Mouse (Mus musculus) small intestine, adult 2 months (tissue): Measurements from ENCODE around the gene Spg21. TPM values are rescaled to one million over a fixed set of nuclear protein-coding genes. Genes with fewer than 3 reads are reported as not detected.
A peak's percentile ranks its signal among the peaks of the same experiment; 100 is the strongest.

ENCODE experiments used
- H3K27ac ChIP-seq: fragments of 200-500 bp; 2 replicates; pipeline ENCODE4 v1.5.1; 2012; ENCODE audit warnings: low read depth, low read length, control low read depth, inconsistent platforms; ENCODE audit not compliant: insufficient read depth
- H3K27me3 ChIP-seq: fragments of 200-500 bp; 2 replicates; pipeline ENCODE4 v1.6.1; 2012; ENCODE audit warnings: mild to moderate bottlenecking, moderate library complexity, low read length, inconsistent platforms; ENCODE audit not compliant: control insufficient read depth, insufficient read depth
- H3K36me3 ChIP-seq: fragments of 200-500 bp; 2 replicates; pipeline ENCODE4 v1.6.1; 2012; ENCODE audit warnings: mild to moderate bottlenecking, low read length, control low read depth, inconsistent platforms; ENCODE audit not compliant: control insufficient read depth, insufficient read depth
- H3K4me1 ChIP-seq: fragments of 200-500 bp; 2 replicates; pipeline ENCODE4 v1.6.1; 2012; ENCODE audit warnings: low read length, inconsistent platforms, mixed read lengths; ENCODE audit not compliant: control insufficient read depth, insufficient read depth, insufficient read length
- H3K4me3 ChIP-seq: fragments of 200-500 bp; 2 replicates; pipeline ENCODE4 v1.5.1; 2012; ENCODE audit warnings: low read depth, mild to moderate bottlenecking, control low read depth, inconsistent platforms, low read length, moderate library complexity
- CTCF ChIP-seq: fragments of 200-500 bp; IDR thresholded peaks from 2 replicates; pipeline ENCODE4 v1.5.1; 2012; ENCODE audit warnings: low read depth, mild to moderate bottlenecking, control low read depth, inconsistent platforms, low read length, moderate library complexity, mixed read lengths; ENCODE audit not compliant: insufficient replicate concordance, insufficient read length; ENCODE audit errors: extremely low read depth
- POLR2A ChIP-seq: fragments of 200-500 bp; IDR thresholded peaks from 2 replicates; pipeline ENCODE4 v1.6.1; 2012; ENCODE audit warnings: low read depth, mild to moderate bottlenecking, control low read depth, inconsistent platforms, low read length, moderate library complexity
- WGBS: fragments of 180-500 bp; shearing (Covaris S2); methylation state at CpG from one replicate; pipeline ENCODE4 v1.1.7; 2018; 5-methylcytosine and 5-hydroxymethylcytosine counted together
- polyA plus RNA-seq: library from polyadenylated mRNA; depleted of rRNA; stranded (reverse); fragments of >200 nt; gene quantifications from 2 replicates; pipeline ENCODE4 v1.2.3, GENCODE M21; 2012

The Spg21 gene
- polyA plus RNA-seq, 1 experiment, result 9.7 TPM

DNA sequence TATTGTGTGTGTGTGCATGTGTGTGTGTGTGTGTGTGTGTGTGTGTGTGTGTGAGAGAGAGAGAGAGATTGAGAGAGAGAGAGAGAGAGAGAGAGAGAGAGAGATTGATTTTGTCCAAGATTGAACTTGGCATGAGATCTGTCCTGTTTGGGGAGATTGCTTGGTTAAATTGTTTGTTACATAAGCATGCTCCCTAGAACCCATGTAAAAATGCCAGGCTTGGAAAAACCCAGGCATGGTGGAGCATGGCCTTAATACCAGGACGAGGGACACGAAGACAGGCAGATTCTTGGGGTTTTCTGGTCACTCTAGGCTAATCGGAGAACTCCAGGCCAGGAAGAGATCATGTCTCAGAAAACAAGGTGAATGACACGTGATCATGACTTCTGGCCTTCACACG, 32.7 kb upstream of the Spg21 start:
- TF ChIP-seq POLR2A (no peak), CTCF (no peak)
- Histone ChIP-seq H3K4me3 (no peak overlapping the region), H3K27me3 (no peaks in the 10 kb centered on the region), H3K4me1 (peaks cover 25% of the 10 kb centered on the region), H3K27ac (peak overlapping the region; percentile 99), H3K36me3 (no peaks in the 10 kb centered on the region)
- WGBS, result 73% methylated on average over 5 of the region's 5 CpGs

GRCm38 (mm10) chr9:65430401-65430800, 30.3 kb upstream of the Spg21 start:
- no peak overlapping the region for H3K4me3 ChIP-seq
- H3K36me3 ChIP-seq, result no peaks in the 10 kb centered on the region
- H3K27ac ChIP-seq, result no peak overlapping the region
- H3K27me3 ChIP-seq, result no peaks in the 10 kb centered on the region
- TF ChIP-seq POLR2A (no peak), CTCF (no peak)
- H3K4me1 ChIP-seq, result peaks cover 13% of the 10 kb centered on the region

DNA sequence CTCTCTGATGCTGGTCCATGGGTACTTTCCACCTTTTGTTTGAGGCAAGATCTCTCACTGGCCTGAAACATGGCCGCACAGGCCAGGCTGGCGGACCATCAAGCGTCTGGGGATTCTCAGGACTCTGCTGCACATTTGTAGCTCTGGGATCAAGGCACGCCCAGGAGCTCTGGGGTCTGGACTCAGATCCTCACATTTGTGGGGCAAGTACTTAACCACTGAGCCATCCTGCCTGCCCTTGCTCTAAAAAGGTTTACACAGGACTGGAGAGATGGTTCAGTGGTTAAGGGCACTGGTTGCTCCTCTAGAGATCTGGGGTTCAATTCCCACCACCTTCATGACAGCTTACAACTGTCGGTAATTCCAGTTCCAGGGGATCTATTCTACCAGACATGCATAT, 29.8 kb upstream of the Spg21 start:
- Histone ChIP-seq H3K27me3 (no peaks in the 10 kb centered on the region), H3K4me1 (peaks cover 13% of the 10 kb centered on the region), H3K36me3 (no peaks in the 10 kb centered on the region), H3K4me3 (no peak overlapping the region), H3K27ac (no peak overlapping the region)
- TF ChIP-seq POLR2A, result no peak
- TF ChIP-seq CTCF, result no peak
- 93% methylated on average over 5 of the region's 5 CpGs for WGBS

DNA sequence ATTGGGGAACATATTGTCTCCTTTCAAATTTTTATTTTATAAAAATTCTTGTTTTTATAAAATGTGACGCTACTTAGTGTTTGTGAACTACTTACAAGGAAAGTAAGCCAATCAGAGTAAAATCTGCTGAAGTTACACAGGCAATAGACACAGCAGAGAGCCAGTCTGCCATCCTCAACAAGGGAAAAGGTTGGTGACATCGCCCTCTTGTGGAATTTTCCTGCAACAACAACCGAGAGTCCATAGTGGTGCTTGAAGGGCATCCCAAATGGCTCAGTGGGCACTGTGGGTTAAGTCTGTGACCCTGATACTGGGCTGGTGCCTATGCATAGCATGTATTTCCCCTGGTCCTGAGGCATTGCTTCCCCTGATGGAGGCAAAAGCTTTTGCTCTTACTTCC, 28.5 kb upstream of the Spg21 start:
- Histone ChIP-seq H3K4me3 (no peak overlapping the region), H3K27ac (no peak overlapping the region), H3K4me1 (peaks cover 6% of the 10 kb centered on the region), H3K36me3 (no peaks in the 10 kb centered on the region), H3K27me3 (no peaks in the 10 kb centered on the region)
- TF ChIP-seq CTCF (peak; percentile 72; the same call in 1 of the 2 replicates), POLR2A (no peak)
- 1% methylated on average over 3 of the region's 3 CpGs for WGBS

DNA sequence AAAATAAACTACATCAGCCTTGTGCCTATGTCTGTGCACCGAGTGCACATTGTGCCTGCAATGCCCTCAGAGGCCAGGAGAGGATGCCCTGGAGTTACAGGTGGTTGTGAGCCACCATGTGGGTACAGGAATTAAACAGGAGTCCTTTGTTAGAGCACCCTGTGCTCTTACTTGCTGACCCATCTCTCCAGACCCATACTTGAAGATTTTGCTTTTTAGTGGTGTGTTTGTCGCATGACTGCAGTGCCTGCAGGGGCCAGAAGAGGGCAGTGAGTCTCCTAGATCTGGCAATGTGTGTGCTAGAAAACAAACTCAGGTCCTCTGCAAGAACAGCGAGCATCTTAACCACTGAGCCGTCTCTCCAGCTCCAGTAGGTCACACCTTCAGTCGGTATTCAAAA, 26.6 kb upstream of the Spg21 start:
- peak; percentile 68; the same call in 1 of the 2 replicates for TF ChIP-seq CTCF
- TF ChIP-seq POLR2A, result no peak
- H3K4me3 ChIP-seq, result no peak overlapping the region
- 73% methylated on average over 5 of the region's 5 CpGs for WGBS
- H3K36me3 ChIP-seq, result no peaks in the 10 kb centered on the region; the same call in 1 of the 2 replicates
- peaks cover 2% of the 10 kb centered on the region for H3K4me1 ChIP-seq
- H3K27ac ChIP-seq, result no peak overlapping the region
- no peaks in the 10 kb centered on the region for H3K27me3 ChIP-seq

DNA sequence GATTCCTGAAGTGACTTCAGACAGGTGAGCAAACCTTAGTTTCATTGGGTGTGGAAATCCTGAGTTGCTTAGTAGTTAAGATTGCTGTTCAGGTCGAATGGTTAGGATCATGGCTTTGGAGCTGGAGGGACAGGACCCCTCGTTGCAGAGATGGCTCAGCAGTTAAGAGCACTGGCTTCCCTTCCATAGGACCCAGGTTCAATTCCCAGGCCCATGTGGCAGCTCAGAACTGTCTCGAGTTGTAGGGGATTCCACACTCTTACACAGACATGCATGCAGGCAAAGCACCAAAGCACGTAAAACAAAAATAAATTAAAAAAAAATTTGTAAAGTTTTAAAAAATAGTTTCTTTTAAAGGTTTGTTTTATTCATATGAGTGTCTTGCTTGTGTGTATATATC, 25.5 kb upstream of the Spg21 start:
- H3K27ac ChIP-seq, result no peak overlapping the region
- H3K27me3 ChIP-seq, result no peaks in the 10 kb centered on the region
- TF ChIP-seq POLR2A (no peak), CTCF (no peak)
- 64% methylated on average over 4 of the region's 4 CpGs for WGBS
- no peak overlapping the region for H3K4me3 ChIP-seq
- H3K36me3 ChIP-seq, result peaks cover 2% of the 10 kb centered on the region; the same call in 1 of the 2 replicates
- peaks cover 2% of the 10 kb centered on the region for H3K4me1 ChIP-seq

DNA sequence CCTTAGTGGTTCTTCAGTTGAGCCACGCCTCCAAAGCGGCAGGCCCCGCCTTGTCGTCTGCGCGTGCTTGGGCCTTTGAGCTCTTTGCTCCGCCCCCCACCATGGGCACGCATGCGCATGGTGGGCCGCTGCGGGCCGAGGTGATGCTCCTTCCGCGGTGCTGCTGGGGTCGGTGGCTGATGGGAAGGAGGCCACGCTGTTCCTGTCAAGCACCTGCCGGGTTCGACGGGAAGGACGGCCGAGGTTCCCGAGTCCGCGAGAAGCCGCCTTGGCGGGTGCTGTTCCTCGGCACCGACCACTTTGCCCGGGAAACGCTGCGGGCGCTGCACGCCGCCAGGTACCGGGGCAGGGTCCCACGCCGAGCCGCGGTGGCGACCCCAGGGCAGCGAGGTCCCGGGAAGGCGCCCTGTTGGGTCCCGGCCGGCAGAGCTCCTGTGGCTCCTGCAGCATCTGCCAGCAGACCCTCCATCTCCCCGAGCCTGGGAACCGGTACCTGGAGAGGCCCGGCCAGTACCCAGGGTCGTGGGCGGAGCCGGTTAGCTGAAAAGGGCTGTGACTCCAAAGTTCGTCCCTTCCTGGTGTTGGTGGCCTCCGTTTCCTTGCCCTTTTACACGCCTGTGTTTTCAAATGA, 25.0 kb upstream of the Spg21 start, which contains the start of gene Mtfmt:
Gene Mtfmt, plus strand, starts transcription at position 112 of the 631 bp plus-strand sequence.
- peak; percentile 52; the same call in 1 of the 2 replicates for TF ChIP-seq POLR2A
- no peak for TF ChIP-seq CTCF
- H3K27ac ChIP-seq, result no peak within 1 kb of the TSS
- peaks cover 2% of the 10 kb centered on the region for H3K4me1 ChIP-seq
- peak within 1 kb of the TSS; percentile 95 for H3K4me3 ChIP-seq
- H3K27me3 ChIP-seq, result no peaks in the 10 kb centered on the region
- peaks cover 7% of the 10 kb centered on the region for H3K36me3 ChIP-seq
- WGBS, result under 1% methylated on average over 54 of the region's 54 CpGs
